Mouse (Mus musculus) liver, adult 2 months (tissue): ENCODE results near the gene Col6a5.

ENCODE experiments used
- CTCF ChIP-seq: fragments of 200-500 bp; IDR thresholded peaks from 2 replicates; pipeline ENCODE4 v1.5.1; 2011; ENCODE audit warnings: low read depth, low read length, control low read depth
- POLR2A ChIP-seq: fragments of 200-500 bp; IDR thresholded peaks from 2 replicates; pipeline ENCODE4 v1.6.1; 2011; ENCODE audit warnings: low read length, control low read depth; ENCODE audit not compliant: insufficient read depth; ENCODE audit errors: extremely low read depth

DNA sequence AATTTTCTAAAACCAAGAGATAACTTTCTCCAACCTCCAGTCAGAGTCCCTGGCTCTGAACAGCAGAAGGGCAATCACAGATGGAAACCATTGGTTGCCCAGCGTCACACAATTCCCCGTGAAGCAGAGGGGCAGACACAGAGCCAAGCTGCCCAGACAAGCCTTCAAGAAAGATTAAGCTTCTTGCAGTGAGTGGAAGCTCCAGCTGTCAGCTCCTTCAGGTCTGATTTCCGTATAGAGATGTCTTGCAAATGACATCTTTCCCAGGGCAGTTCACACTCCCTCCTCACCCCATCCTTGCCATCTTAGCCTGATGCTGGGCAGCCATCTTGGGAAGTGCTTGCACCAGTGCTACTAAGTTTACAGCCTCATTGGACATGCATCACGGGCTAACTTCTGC, 31.2 kb downstream of the Col6a5 start:
- TF ChIP-seq POLR2A (no peak), CTCF (no peak)
